Mouse (Mus musculus): ENCODE measurements at regions not wholly inside any gene's neighbourhood (a gene's known extent, or its start where the extent isn't known, plus 50 kb on each side); places are given as distances from the start of the nearest gene placed in this dataset.

GRCm38 (mm10) chr7:76142455-76142854, 87.2 kb upstream of the Agbl1 start:
- DNase-seq (ENCODE audit: low spot score), result peak; percentile 16

GRCm38 (mm10) chr7:76146385-76146784, 83.3 kb upstream of the Agbl1 start:
- DNase-seq (ENCODE audit: low spot score), result no peak

- DNase-seq (ENCODE audit: low spot score), result peak; percentile 10
Observed at GRCm38 (mm10) chr7:76156869-76157268, 72.8 kb upstream of the Agbl1 start.

- no peak for DNase-seq (ENCODE audit: low spot score)
Observed at GRCm38 (mm10) chr7:76164191-76164590, 65.5 kb upstream of the Agbl1 start.

GRCm38 (mm10) chr7:76164735-76165630, 64.7 kb upstream of the Agbl1 start:
- no peak for DNase-seq (ENCODE audit: low spot score)

- no peak for DNase-seq (ENCODE audit: low spot score)
Observed at GRCm38 (mm10) chr7:76170481-76170880, 59.2 kb upstream of the Agbl1 start.

GRCm38 (mm10) chr7:76176235-76176634, 53.5 kb upstream of the Agbl1 start:
- no peak for DNase-seq (ENCODE audit: low spot score)

GRCm38 (mm10) chr7:76177420-76177819, 52.3 kb upstream of the Agbl1 start:
- DNase-seq (ENCODE audit: low spot score), result no peak
